Mouse (Mus musculus) megakaryocyte, embryonic 14.5 days (primary cell): Measurements from ENCODE around the gene 1700023F06Rik.

ENCODE experiments used
- FLI1 ChIP-seq: IDR thresholded peaks from 2 replicates; pipeline ENCODE4 v1.6.1; 2012; ENCODE audit warnings: low read length, inconsistent platforms, mixed read lengths
- GATA1 ChIP-seq: IDR thresholded peaks from 3 replicates; pipeline ENCODE4 v1.6.1; 2012; ENCODE audit warnings: mixed read lengths, low read length, inconsistent platforms, borderline replicate concordance

- TF ChIP-seq FLI1 = no peak
- TF ChIP-seq GATA1 = no peak
Measured at GRCm38 (mm10) chr11:103232966-103233365, 24.6 kb upstream of the 1700023F06Rik start.
